Mouse (Mus musculus): ENCODE results near the gene Slc26a8. TPM values are rescaled to one million over a fixed set of nuclear protein-coding genes. Genes with fewer than 3 reads are reported as not detected.

Gene Slc26a8
- total and polyA plus RNA-seq, 3 experiments: 0.58 to 1.6 TPM; not detected in 1

DNA sequence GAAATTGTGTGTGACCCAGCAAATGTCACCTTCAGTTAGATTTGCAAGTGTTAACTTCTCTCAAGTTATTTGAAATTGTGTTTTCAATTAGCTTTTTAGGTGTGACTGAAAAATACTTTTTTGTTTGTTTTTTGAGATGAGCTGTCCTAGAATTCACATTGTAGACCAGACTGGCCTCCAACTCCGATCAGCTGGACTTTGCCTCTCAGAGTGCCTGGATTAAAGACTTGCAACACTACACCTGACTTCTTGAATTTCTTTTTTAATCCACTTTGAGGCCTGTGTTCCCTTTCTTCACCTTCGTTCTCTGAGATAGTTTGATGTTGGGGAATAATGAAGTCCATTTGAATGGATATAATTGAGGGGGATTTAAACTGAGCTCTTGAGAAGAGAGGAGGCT, 4.0 kb upstream of the Slc26a8 start:
- H3K27me3 ChIP-seq (ENCODE audit: control insufficient read depth in 1 of 2, insufficient read depth in 2 of 2, low read length in 2 of 2): no peaks in the 10 kb centered on the region
- H3K4me1 ChIP-seq (ENCODE audit: control insufficient read depth in 1 of 2, insufficient read depth in 2 of 2, low read length in 2 of 2): peaks cover 13 to 36% of the 10 kb centered on the region in 2 experiments
- TF ChIP-seq USF2 (IDR thresholded peaks at IDR 0.05; ENCODE audit: borderline replicate concordance in 1 of 2, insufficient read depth in 1 of 2, low read depth in 1 of 2, low read length in 2 of 2) (no peak), ZNF384 (IDR thresholded peaks at IDR 0.05; ENCODE audit: low read depth, low read length) (no peak), TCF12 (IDR thresholded peaks at IDR 0.05; ENCODE audit: low read depth, low read length) (no peak), NRF1 (IDR thresholded peaks at IDR 0.05; ENCODE audit: insufficient read depth, low read depth, low read length, poor library complexity, severe bottlenecking) (no peak), JUND (IDR thresholded peaks at IDR 0.05; ENCODE audit: low read depth, low read length) (no peak), MYC (IDR thresholded peaks at IDR 0.05; ENCODE audit: low read depth, low read length) (no peak), CHD2 (IDR thresholded peaks at IDR 0.05; ENCODE audit: low read length) (no peak), SMC3 (IDR thresholded peaks at IDR 0.05; ENCODE audit: low read depth, low read length) (no peak), NELFE (IDR thresholded peaks at IDR 0.05; ENCODE audit: low read depth, low read length) (no peak), CHD1 (IDR thresholded peaks at IDR 0.05; ENCODE audit: low read depth, low read length) (no peak), MAZ (IDR thresholded peaks at IDR 0.05; ENCODE audit: low read depth, low read length) (no peak), RAD21 (IDR thresholded peaks at IDR 0.05; ENCODE audit: low read depth, low read length) (no peak), E2F4 (IDR thresholded peaks at IDR 0.05; ENCODE audit: borderline replicate concordance, low read depth, low read length) (no peak)
- H3K79me2 ChIP-seq (ENCODE audit: control insufficient read depth, insufficient read depth, low read length, poor library complexity): peaks cover 74% of the 10 kb centered on the region
- DNase-seq (ENCODE audit: low read depth, low spot score): no peak
- H3K9me3 ChIP-seq (replicated peaks; ENCODE audit: insufficient read depth, low read length): no peaks in the 10 kb centered on the region
- peaks cover 0 to 61% of the 10 kb centered on the region in 2 experiments; a peak in 2 of 4 replicates for H3K36me3 ChIP-seq (ENCODE audit: control insufficient read depth in 1 of 2, insufficient read depth in 2 of 2, low read length in 2 of 2)
- no peak overlapping the region for H3K4me3 ChIP-seq (ENCODE audit: control insufficient read depth in 1 of 2, insufficient read depth in 1 of 2, low read depth in 2 of 2, low read length in 2 of 2)
- H3K9ac ChIP-seq (ENCODE audit: control insufficient read depth, low read depth, low read length, poor library complexity, severe bottlenecking): no peak overlapping the region
- H3K27ac ChIP-seq (ENCODE audit: control insufficient read depth, low read depth, low read length): no peak overlapping the region

GRCm38 (mm10) chr17:28693086-28693485, 3.1 kb upstream of the Slc26a8 start:
- Histone ChIP-seq H3K27me3 (ENCODE audit: control insufficient read depth in 1 of 2, insufficient read depth in 2 of 2, low read length in 2 of 2) (no peaks in the 10 kb centered on the region), H3K4me3 (ENCODE audit: control insufficient read depth in 1 of 2, insufficient read depth in 1 of 2, low read depth in 2 of 2, low read length in 2 of 2) (peak overlapping the region; percentile 58 to 97), H3K9me3 (replicated peaks; ENCODE audit: insufficient read depth, low read length) (no peaks in the 10 kb centered on the region), H3K9ac (ENCODE audit: control insufficient read depth, low read depth, low read length, poor library complexity, severe bottlenecking) (peak overlapping the region; percentile 97), H3K79me2 (ENCODE audit: control insufficient read depth, insufficient read depth, low read length, poor library complexity) (peaks cover 65% of the 10 kb centered on the region), H3K36me3 (ENCODE audit: control insufficient read depth in 1 of 2, insufficient read depth in 2 of 2, low read length in 2 of 2) (peaks cover 0 to 54% of the 10 kb centered on the region in 2 experiments; a peak in 2 of 4 replicates), H3K4me1 (ENCODE audit: control insufficient read depth in 1 of 2, insufficient read depth in 2 of 2, low read length in 2 of 2) (peaks cover 13 to 35% of the 10 kb centered on the region in 2 experiments), H3K27ac (ENCODE audit: control insufficient read depth, low read depth, low read length) (no peak overlapping the region)
- no peak for DNase-seq (ENCODE audit: low read depth, low spot score)
- TF ChIP-seq TBP (IDR thresholded peaks at IDR 0.05; ENCODE audit: low read depth, low read length) (no peak), MEF2A (IDR thresholded peaks at IDR 0.05; ENCODE audit: extremely low read depth, insufficient replicate concordance, low read depth, low read length, poor library complexity, severe bottlenecking) (no peak), GATA1 (IDR thresholded peaks at IDR 0.05; ENCODE audit: low read depth, low read length) (peak; percentile 39; the same call in 1 of the 2 replicates), BHLHE40 (IDR thresholded peaks at IDR 0.05; ENCODE audit: borderline replicate concordance, low read depth, low read length) (no peak), KAT2A (conservative IDR thresholded peaks at IDR 0.05; ENCODE audit: low read depth, low read length) (no peak), CHD1 (IDR thresholded peaks at IDR 0.05; ENCODE audit: low read depth, low read length) (no peak), TAL1 (IDR thresholded peaks at IDR 0.05; ENCODE audit: low read length) (0 out of 2 replicates have a peak, but pooled peaks have one; percentile 21)

Data from MEL (cell line).